Mouse (Mus musculus) adrenal gland, adult (tissue): ENCODE data around the gene Wdr46.

Source experiments
- DNase-seq, 2 experiments: peaks; one replicate each; pipeline ENCODE4 v3.0.0; 2022 to 2023; ENCODE audit warnings: low spot score in 1 of 2; ENCODE audit not compliant: inconsistent age in 2 of 2

The Wdr46 gene

GRCm38 (mm10) chr17:33911052-33911812 is 29.2 kb upstream of the Wdr46 start:
- DNase-seq = no peak

- peak in 1 of 2 experiments; percentile 58 for DNase-seq
These were observed 28.5 kb upstream of the Wdr46 start for GRCm38 (mm10) chr17:33911813-33912414.

DNA sequence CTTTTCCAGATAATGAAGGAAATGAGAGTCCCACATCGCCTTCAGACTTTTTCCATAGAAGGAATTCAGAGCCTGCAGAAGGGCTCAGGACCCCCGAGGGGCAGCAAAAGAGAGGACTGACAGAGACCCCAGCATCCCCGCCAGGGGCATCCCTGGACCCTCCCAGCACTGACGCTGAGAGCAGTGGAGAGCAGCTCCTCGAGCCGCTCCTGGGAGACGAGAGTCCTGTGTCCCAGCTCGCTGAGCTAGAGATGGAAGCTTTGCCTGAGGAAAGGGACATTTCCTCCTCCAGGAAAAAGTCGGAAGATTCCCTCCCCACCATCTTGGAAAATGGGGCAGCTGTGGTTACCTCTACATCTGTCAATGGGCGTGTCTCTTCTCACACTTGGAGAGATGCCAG is 27.2 kb upstream of the Wdr46 start:
- DNase-seq = peak in 1 of 2 experiments; percentile 34

DNA sequence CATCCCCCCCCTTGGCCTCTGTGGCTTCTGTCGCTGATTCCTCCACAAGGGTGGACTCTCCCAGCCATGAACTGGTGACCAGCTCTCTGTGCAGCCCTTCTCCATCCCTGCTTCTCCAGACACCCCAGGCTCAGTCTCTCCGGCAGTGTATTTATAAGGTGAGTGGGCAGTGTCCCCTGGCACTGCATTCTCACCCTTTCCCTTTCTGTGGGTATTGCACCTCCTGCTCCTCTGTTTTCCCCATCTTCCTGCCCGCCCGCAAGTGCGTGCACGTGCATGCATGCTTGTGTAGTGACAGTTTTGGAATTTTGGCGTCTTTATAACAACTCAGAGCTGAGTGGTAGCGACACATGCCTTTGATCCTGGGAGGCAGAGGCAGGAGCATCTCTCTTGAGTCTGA is 26.6 kb upstream of the Wdr46 start:
- peak in 1 of 2 experiments; percentile 39 for DNase-seq

DNA sequence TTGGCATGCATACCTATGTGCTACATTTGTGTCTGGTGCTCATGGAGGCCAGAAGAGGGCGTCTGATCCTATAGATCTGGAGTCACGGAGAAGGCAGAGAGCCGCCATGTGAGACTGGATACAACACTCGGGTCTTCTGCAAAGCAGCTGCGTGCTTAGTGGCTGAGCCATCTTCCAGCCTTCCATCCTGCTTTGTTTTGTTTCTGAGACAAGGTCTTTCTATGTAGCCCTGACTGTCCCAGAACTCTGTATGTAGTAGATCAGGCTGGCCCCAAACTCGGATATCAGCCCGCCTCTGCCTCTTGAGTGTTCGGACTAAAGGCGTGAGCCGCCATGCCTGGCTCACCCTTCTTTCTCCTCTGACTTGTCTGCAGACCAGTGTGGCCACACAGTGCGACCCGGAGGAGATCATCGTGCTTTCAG is 25.5 kb upstream of the Wdr46 start:
- peak in 1 of 2 experiments; percentile 54 for DNase-seq

GRCm38 (mm10) chr17:33915671-33916250 is 24.7 kb upstream of the Wdr46 start, which contains the start of the genes Tapbp and Zbtb22:
Tapbp (plus strand) TSS chr17:33915899.
Zbtb22 (plus strand) TSS chr17:33915904.
- DNase-seq = peak; percentile 97 to 99

DNA sequence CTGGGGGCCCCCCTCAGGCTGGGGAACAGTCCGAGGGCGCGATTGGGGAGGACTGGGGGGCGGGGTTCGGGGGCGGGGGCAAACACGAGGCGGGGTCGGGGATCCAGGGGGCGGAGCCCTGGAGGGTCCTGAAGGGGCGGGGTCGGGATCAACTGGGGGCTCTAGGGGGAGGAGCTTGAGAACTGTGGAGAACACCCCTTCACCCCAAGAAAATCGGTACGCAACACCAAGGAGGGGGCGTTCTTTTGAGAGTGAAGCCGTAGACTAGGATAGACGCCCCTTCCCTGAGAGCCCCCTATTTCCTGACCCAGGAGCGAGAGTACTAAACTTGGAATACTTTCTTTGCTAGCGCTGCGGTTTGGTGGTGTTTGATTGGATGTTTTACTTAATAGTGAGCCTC is 24.2 kb upstream of the Wdr46 start:
- DNase-seq = peak in 1 of 2 experiments; percentile 85

DNA sequence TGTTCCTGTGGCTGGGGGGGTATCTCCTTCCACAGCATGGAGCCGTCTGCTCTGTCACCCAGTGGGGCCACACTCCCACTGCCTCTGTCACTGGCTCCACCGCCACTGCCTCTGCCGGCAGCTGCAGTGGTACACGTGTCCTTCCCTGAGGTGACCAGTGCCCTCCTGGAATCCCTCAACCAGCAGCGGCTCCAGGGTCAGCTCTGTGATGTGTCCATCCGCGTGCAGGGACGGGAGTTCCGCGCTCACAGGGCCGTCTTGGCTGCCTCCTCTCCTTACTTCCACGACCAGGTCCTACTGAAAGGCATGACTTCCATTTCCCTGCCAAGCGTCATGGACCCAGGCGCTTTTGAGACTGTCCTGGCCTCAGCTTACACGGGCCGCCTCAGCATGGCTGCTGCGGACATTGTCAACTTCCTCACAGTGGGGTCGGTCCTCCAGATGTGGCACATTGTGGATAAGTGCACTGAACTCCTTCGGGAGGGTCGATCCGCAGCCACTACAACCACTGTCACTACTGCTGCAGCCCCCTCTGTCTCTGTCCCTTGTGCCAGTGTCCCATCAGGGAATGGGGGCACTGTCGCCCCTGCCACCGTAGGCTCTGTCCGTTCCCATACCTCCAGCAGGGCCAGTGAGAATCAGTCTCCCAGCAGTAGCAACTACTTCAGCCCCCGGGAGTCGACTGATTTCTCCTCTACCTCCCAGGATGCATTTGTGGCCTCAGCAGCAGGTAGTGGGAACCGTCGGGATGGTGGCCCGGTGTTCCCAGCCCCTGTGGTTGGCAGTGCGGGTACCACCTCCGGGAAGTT is 23.4 kb upstream of the Wdr46 start:
- peak; percentile 59 to 67 for DNase-seq

- peak; percentile 53 to 60 for DNase-seq
These were observed 22.7 kb upstream of the Wdr46 start for GRCm38 (mm10) chr17:33917656-33918292.

DNA sequence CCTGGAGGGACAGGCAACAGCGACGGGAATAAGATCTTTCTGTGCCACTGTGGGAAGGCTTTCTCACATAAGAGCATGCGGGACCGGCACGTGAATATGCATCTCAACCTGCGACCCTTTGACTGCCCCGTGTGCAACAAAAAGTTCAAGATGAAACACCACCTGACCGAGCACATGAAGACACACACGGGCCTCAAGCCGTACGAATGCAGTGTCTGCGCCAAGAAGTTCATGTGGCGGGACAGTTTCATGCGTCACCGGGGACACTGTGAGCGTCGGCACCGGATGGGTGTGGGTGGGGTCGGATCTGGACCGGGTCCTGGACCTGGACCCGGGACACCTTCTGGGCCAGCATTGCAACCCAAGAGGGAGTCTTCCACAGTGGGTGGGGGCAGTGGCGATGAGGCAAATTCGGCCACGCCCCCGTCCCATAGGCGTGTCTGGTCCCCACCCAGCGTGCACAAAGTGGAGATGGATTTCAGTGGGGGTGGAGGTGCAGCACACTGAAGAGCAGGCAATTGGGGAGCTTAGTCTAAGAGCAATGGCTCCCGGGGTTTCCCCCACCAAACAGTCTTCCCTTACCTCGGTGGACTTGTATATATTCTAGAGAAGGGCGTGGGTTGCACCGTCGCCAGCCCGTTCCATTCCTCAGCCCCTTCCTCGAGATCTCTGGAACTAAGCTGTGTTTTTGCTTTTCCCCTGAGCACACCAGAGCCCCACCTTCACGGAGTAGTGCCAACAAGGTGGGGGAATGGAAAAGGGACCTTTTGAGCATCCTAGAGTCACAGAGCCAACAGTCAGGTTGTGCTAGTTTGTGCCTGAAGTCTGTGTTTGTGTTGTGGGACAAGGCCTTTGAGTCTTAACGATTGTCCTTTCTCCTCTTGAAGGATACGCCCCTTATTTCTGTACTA is 21.9 kb upstream of the Wdr46 start:
- peak; percentile 58 to 68 for DNase-seq

DNA sequence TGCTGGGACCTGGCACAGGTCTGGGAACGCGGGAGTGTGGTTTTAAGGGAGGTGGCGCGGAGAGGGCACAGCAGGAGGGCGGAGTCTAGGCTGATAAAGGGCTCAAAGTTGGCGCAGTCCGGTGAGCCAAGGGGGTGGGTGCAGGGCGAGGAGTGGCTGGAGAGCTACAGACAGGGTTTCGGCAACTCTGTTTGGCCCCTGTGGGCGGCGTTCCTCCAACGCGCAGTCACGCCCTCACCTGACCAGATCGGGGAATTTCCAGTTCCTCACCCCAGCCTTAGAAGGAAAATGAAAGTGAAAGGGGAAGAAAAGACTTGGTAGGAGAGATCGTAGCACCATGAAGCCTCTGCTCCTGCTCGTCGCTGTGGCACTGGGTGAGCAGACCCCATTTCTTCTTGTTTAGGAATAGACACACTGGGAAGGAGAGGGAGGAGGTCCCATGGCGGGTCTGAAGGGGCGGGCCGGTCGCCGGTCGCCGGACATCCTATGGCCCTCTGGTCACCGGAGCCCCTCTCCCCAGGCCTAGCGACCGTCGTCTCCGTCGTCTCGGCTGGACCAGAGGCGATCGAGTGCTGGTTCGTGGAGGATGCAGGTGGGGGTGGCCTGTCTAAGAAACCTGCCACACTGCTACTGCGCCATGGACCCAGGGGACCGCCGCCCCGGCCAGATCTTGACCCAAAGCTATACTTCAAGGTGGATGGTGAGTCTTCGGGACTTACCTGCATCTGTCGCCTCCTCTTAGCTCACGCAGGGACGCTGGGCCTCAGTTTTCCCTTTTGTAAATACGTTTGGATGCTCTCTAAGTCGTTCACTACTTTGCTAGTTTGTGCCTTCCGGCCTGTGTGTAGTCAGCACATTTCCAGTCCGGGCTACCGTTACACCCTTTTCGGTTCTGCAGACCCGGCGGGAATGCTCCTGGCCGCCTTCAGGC is 20.8 kb upstream of the Wdr46 start:
- DNase-seq = peak; percentile 93 to 96

DNA sequence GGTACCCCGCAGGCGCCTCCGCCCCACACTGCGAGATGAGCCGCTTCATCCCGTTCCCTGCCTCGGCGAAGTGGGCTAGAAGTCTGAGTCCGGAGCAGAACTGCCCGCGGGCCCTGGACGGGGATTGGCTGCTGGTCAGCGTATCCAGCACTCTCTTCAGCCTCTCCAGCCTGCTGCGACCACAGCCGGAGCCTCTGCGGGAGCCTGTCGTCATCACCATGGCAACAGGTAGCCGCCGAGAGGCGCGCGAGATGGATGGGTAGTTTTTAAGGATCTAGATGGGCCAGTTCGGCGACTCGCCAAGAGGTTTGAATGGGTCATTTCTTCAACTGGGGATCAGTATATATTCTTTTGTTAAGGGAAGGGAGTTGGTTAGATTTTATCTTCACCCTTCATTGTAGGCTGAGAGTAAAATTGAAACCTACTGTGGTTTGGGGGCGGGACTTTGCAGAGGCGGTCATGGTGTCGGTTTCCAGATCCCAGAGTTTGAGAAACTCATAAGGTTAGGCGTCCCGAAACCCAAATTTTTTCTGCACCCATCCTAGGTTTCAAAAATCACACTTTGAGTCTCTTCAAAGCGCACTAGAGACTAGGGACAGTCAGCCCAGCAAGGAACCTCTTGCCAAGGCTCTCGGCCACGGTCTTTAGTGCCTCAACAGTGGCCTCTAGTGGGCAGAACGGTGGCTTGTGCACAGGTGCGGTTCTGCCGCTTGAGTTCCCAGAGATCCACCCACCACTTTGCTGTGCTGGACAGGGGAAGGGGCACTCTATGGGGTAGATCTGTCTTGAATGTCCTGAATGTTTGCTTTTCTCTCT is 20.0 kb upstream of the Wdr46 start:
- DNase-seq = peak; percentile 86 to 95

- DNase-seq = no peak
These were observed 19.1 kb upstream of the Wdr46 start for GRCm38 (mm10) chr17:33921361-33921760.

DNA sequence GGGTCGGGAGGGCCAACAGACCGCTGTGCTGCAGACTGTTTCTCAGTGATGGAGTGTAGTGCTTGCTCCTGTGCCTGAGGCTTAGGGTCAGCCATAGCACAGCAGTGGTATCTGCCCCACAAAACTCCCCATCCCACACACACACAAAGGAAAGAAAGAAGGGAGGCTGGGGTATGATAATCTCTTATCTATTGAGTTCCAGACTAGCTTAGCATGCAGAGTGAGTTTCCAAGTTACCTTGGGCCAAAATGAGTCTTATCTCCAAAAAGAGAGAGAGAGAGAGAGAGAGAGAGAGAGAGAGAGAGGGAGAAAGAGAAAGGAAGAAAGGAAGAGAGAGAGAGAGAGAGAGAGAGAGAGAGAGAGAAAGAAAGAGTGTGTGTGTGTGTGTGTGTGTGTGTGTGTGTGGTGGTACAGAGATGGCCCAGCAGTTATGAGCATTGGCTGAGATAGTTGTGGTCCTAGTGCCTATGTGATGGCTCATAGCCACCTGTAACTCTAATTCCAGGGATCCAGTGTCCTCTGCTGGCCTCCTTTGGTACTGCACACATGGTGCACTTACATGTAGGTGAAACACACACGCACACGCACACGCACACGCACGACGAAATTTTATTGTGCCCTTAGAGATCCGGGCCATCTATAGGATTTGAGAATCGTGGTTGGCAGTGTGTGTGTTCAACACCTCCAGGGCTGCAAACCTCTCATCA is 15.7 kb upstream of the Wdr46 start:
- DNase-seq = peak; percentile 33 to 64

DNA sequence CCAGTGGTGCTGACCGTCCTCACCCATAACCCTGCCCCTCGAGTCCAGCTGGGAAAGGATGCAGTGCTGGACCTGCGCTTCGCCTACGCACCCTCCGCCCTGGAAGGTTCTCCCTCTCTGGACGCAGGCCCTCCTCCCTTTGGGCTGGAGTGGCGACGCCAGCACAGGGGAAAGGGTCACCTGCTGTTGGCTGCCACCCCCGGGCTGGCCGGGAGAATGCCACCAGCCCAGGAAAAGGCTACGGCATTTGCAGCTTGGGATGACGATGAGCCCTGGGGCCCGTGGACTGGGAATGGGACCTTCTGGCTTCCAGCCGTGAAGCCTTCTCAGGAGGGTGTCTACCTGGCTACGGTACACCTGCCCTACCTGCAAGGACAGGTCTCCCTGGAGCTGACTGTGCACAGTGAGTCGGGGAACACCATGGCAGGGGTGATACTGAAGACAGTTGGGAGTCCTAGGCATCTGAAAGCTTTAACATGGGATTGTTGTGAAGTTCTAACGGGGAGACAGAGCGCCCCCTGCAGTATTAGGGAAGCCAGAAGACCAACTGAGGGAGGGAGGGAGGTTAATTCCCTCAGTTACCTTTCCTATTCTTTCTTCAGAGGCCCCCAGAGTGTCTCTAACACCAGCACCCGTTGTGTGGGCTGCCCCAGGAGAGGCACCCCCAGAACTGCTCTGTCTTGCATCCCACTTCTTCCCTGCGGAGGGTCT is 14.9 kb upstream of the Wdr46 start:
- no peak for DNase-seq

DNA sequence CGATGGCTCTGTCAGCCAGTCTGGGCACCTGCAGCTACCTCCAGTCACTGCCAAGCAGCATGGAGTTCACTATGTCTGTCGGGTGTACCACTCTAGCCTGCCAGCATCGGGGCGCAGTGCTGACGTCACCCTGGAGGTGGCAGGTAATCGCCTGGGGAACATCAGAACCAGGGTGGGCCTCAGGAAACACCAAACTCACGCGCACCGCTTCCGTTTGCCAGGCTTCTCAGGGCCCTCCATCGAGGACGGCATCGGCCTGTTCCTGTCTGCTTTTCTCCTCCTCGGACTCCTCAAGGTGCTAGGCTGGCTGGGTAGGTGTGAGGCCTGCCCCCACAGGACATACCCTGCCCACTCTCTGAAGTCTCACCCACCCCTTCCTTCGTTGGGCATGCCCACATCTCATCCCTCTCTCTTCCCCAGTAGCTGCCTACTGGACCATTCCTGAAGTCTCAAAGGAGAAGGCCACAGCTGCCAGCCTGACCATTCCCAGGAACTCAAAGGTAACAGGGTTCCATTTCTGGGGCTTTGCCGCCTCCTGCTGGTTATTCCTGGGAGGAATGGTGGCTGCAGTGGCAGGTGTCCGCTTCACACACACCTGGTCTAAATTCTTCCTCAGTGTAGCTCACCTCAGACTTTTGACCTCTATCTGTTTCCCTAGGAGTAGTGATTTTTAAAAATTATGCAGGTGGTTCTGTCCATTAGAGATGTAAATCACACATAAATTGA is 14.1 kb upstream of the Wdr46 start:
- peak in 1 of 2 experiments; percentile 57 for DNase-seq
